Mouse (Mus musculus): Measurements from ENCODE around the gene Gm34653.

GRCm38 (mm10) chr2:34790282-34790681 lies 42.5 kb upstream of the Gm34653 start:
- TF ChIP-seq CTCF (conservative IDR thresholded peaks at IDR 0.05 in 1 of 2, IDR thresholded peaks at IDR 0.05 in 1 of 2; ENCODE audit: low read depth in 2 of 2, low read length in 2 of 2) (no peak), USF1 (IDR thresholded peaks at IDR 0.05; ENCODE audit: low read depth, low read length) (no peak), POLR2A (IDR thresholded peaks at IDR 0.05; ENCODE audit: low read depth, low read length) (peak; percentile 67), MAX (IDR thresholded peaks at IDR 0.05; ENCODE audit: low read length) (0 out of 2 replicates have a peak, but pooled peaks have one; percentile 1), MXI1 (IDR thresholded peaks at IDR 0.05; ENCODE audit: low read depth, low read length) (no peak), TBP (conservative IDR thresholded peaks at IDR 0.05; ENCODE audit: low read depth, low read length) (0 out of 2 replicates have a peak, but pooled peaks have one; percentile 28), CHD1 (IDR thresholded peaks at IDR 0.05; ENCODE audit: low read depth, low read length) (no peak), RCOR1 (conservative IDR thresholded peaks at IDR 0.05; ENCODE audit: low read depth, low read length) (no peak), CHD2 (IDR thresholded peaks at IDR 0.05; ENCODE audit: low read length) (no peak), EP300 (IDR thresholded peaks at IDR 0.05; ENCODE audit: low read length) (no peak), SMC3 (IDR thresholded peaks at IDR 0.05; ENCODE audit: low read depth, low read length) (no peak)
